Mouse (Mus musculus) ES-E14 (cell line): ENCODE data around the gene 1110051M20Rik.

Source experiments
- CHD2 ChIP-seq: IDR thresholded peaks from 2 replicates; pipeline ENCODE4 v1.6.1; 2014; ENCODE audit warnings: mild to moderate bottlenecking, low read depth, low read length, inconsistent platforms
- HCFC1 ChIP-seq: IDR thresholded peaks from 2 replicates; pipeline ENCODE4 v1.6.1; 2012; ENCODE audit warnings: low read length, inconsistent platforms, borderline replicate concordance; ENCODE audit not compliant: insufficient read depth
- MAFK ChIP-seq: IDR thresholded peaks from 2 replicates; pipeline ENCODE4 v1.6.1; 2014; ENCODE audit warnings: mild to moderate bottlenecking, low read depth, low read length, inconsistent platforms; ENCODE audit not compliant: insufficient read depth
- ZC3H11A ChIP-seq: IDR thresholded peaks from 2 replicates; pipeline ENCODE4 v1.6.1; 2012; ENCODE audit warnings: low read depth, mild to moderate bottlenecking, inconsistent platforms, low read length, borderline replicate concordance
- ZNF384 ChIP-seq: IDR thresholded peaks from 2 replicates; pipeline ENCODE4 v1.6.1; 2012; ENCODE audit warnings: low read depth, low read length, inconsistent platforms

DNA sequence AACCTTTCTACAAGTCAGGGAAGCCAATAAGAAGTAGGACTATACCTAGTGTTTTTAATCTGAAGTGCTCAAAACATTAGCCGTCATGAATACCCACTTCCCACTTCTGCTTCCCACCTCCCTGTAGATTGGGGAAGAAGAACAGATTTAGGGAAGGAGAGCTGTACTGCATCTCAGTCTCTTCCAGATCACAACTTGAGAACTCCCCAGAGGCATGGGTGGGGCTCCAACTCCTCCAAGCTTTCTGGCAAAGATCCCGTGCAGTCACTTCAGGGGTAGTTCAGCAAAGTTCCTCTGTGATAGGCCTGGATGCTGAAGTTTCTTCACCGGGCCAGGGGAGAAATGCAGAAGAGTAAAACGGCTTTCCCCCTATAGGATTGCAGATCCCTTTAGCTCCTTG, 109.4 kb downstream of the 1110051M20Rik start:
- no peak for TF ChIP-seq ZNF384
- TF ChIP-seq ZC3H11A = no peak
- no peak for TF ChIP-seq MAFK
- no peak for TF ChIP-seq HCFC1
- TF ChIP-seq CHD2 = no peak
